Comparison of ENCODE assay signal across 8 mouse cellular contexts in genomic region chr3:148343633-148344361, GRCm38 (mm10).
DNase-seq lines count a peak whose midpoint lies in the region; ATAC-seq lines count a peak whose summit lies in the region.

No protein-coding gene starts in this region.

- no peak overlapping the region for H3K4me3 ChIP-seq in embryonic facial prominence, embryonic 12.5 days

- no peaks in the 10 kb centered on the region for H3K9me3 ChIP-seq in embryonic facial prominence, embryonic 12.5 days

- H3K4me1 ChIP-seq in embryonic facial prominence, embryonic 12.5 days, result peaks cover 12% of the 10 kb centered on the region; the same call in 1 of the 2 replicates

- peak overlapping the region; percentile 43; the same call in 1 of the 2 replicates for H3K27ac ChIP-seq in embryonic facial prominence, embryonic 12.5 days

- no peaks in the 10 kb centered on the region for H3K27me3 ChIP-seq in embryonic facial prominence, embryonic 12.5 days

- DNase-seq in right cerebral cortex, adult 18-20 months, result peak; percentile 18
- DNase-seq in right cerebral cortex, postnatal 25 days, result no peak
- peak; percentile 83 for DNase-seq in heart, adult 8-10 months (ENCODE audit: low spot score)
- DNase-seq in kidney, adult 18-20 months, result peak; percentile 47
- DNase-seq in lung, postnatal 10 days, result peak; percentile 88
- peak; percentile 35 for DNase-seq in ovary, postnatal 36 days (ENCODE audit: low spot score)

- 16% methylated on average over 10 of the region's 10 CpGs for WGBS in embryonic facial prominence, embryonic 12.5 days

- H3K36me3 ChIP-seq in embryonic facial prominence, embryonic 12.5 days, result no peaks in the 10 kb centered on the region

- ATAC-seq in embryonic facial prominence, embryonic 12.5 days (ENCODE audit: insufficient number of reproducible peaks, insufficient read depth, low FRiP score, low TSS enrichment), result no peak
- no peak for ATAC-seq in erythroblast, adult 5-6 weeks (replicated peaks; ENCODE audit: low FRiP score, poor library complexity, severe bottlenecking)

- no peak overlapping the region for H3K4me2 ChIP-seq in embryonic facial prominence, embryonic 12.5 days (replicated peaks)

- H3K9ac ChIP-seq in embryonic facial prominence, embryonic 12.5 days, result no peak overlapping the region
